Mouse (Mus musculus) neutrophil, adult 5-6 weeks (primary cell): ENCODE results near the gene Tfdp2. TPM values are rescaled to one million over a fixed set of nuclear protein-coding genes. Genes with fewer than 3 reads are reported as not detected.

Experiments
- ATAC-seq: fragments of 151-379, 151-347 bp; 2 replicates; pipeline ENCODE4 v1.8.0; 2017; ENCODE audit warnings: mild to moderate bottlenecking, moderate TSS enrichment; ENCODE audit not compliant: insufficient number of reproducible peaks, poor library complexity, low FRiP score, severe bottlenecking; ENCODE audit errors: extremely low read depth
- total RNA-seq: library from RNA; stranded (forward); fragments of 200-1000 nt; gene quantifications from 2 replicates; pipeline ENCODE4 v1.2.3, GENCODE M21; 2017

Gene Tfdp2
- total RNA-seq, 1 experiment from 2014 or later: 32.0 TPM

- no peak for ATAC-seq
These were observed 157.2 kb downstream of the Tfdp2 start for GRCm38 (mm10) chr9:96353121-96353769.

DNA sequence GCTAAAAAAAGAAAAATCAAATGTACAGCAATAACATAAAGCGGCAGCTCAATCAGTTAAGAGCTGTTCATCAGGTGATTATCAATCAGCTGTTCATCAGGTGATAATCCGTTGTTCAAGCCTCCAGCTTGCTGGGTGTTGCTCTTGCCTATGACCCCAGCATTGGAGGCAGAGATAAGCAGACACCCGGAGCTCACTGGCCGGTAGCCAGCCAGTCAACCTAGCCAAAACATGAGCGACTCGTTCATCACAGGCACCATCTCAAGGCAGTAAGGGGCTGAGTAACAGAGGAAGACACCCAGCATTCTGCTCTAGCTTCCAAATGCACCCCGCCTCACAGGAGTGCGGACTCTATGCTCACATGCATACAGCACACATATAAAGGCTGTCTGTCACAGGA, 157.7 kb downstream of the Tfdp2 start:
- ATAC-seq: no peak

DNA sequence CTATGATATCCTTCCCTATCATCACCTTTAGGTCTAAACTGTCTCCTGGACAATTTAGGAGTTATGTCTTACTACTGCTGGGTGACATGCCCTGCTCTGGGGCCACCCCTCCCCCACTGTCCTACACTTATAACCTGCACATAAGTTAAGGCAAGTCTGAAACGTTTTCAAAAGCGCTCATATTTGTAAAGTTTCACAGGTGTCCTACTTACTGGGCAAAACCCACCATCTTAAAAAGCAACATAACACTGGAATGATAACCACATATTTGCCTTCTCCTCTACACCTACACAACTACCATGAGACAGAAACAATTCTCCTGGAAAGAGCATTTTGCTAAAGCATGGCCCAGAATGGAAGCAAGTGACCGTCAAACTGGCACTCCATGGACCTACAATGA, 164.0 kb downstream of the Tfdp2 start:
- no peak for ATAC-seq

GRCm38 (mm10) chr9:96363581-96364140, 167.6 kb downstream of the Tfdp2 start:
- ATAC-seq: peak; percentile 23

GRCm38 (mm10) chr9:96364141-96364838, 168.2 kb downstream of the Tfdp2 start, which contains the start of gene Atp1b3:
TSS of gene Atp1b3 (minus strand) at chr9:96364442.
- ATAC-seq: peak; percentile 91

GRCm38 (mm10) chr9:96365271-96365872, 169.3 kb downstream of the Tfdp2 start:
- ATAC-seq: no peak

DNA sequence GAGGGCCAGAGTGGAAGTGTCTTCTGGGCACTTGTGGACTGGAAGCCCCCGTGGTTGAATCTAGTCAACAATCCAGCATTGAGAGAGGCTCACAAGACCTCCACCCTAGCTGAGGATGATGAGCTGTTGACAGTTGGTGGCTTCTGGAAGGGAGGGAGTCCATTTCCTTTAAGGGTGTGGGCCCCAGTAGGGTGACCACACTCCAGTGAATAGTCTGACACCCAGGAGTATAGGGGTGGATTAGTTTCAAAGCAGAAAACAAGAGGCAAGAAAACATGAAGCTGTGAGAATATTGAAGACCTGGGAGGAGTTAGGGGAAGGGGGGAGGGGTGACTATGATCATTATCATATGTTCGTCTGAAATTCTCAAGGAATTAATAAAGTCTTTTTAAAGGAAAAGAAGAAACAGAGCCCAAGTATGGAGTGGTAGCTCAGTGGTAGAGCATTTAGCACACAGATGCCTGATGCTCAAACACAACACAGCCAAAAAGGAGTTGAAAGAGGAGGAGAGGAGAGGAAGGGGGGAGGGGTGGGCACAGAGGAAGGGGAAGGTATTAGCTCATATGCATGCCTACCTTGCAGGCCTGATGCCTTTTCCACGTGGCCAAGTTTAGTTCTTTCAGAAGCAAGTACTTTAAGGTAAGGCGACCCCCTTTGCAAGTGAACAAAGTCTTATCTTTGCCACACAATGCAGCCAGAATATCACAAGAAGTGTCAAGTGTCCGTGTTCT, 173.7 kb downstream of the Tfdp2 start:
- ATAC-seq: no peak

DNA sequence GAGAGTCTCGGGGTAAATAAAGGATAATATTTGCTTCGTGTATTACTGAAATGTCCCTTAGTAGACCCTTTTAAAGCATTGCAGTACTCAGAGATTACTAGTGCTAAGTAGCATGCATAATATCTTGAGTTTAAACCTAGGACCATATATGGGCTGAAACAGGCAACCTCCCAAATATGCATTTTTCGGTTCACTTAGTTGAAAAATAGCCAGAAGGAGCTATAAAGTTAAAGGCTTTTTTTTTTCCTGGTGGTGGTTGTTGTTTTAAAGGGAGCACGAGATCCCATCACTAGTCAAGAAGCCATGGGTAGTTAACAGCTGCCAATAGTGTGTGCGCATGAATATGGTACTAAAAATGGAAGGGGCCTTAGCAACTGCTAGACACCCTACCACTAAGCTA, 175.0 kb downstream of the Tfdp2 start:
- ATAC-seq: no peak

Other genes with a start within 250 kb of the Tfdp2 start
- 37.5 and 39.8 TPM in 2 replicates for gene Xrn1, start 241.5 kb upstream of the Tfdp2 start, total RNA-seq
- gene Gk5, start 76.9 kb upstream of the Tfdp2 start, total RNA-seq: 4.4 and 5.8 TPM in 2 replicates
- 149 and 162 TPM in 2 replicates for gene Atp1b3, start 168.2 kb downstream of the Tfdp2 start, total RNA-seq